Mouse (Mus musculus): Measurements from ENCODE around the gene Ncbp3. TPM values are rescaled to one million over a fixed set of nuclear protein-coding genes. Genes with fewer than 3 reads are reported as not detected.

Gene Ncbp3
- total and polyA plus RNA-seq, 3 experiments: 8.4 to 9.3 TPM; not detected in 1

- DNase-seq (ENCODE audit: low read depth, low spot score): no peak
- H3K27ac ChIP-seq (ENCODE audit: control insufficient read depth, low read depth, low read length): no peak overlapping the region
- H3K36me3 ChIP-seq (ENCODE audit: control insufficient read depth in 1 of 2, insufficient read depth in 2 of 2, low read length in 2 of 2): no peaks in the 10 kb centered on the region
- no peaks in the 10 kb centered on the region for H3K79me2 ChIP-seq (ENCODE audit: control insufficient read depth, insufficient read depth, low read length, poor library complexity)
- H3K27me3 ChIP-seq (ENCODE audit: control insufficient read depth in 1 of 2, insufficient read depth in 2 of 2, low read length in 2 of 2): no peaks in the 10 kb centered on the region
- no peak overlapping the region for H3K4me3 ChIP-seq (ENCODE audit: control insufficient read depth in 1 of 2, insufficient read depth in 1 of 2, low read depth in 2 of 2, low read length in 2 of 2)
- no peak overlapping the region for H3K9ac ChIP-seq (ENCODE audit: control insufficient read depth, low read depth, low read length, poor library complexity, severe bottlenecking)
- H3K9me3 ChIP-seq (replicated peaks; ENCODE audit: insufficient read depth, low read length): no peaks in the 10 kb centered on the region
- H3K4me1 ChIP-seq (ENCODE audit: control insufficient read depth in 1 of 2, insufficient read depth in 2 of 2, low read length in 2 of 2): no peaks in the 10 kb centered on the region
- TF ChIP-seq ZMIZ1 (IDR thresholded peaks at IDR 0.05; ENCODE audit: low read depth, low read length): no peak
- no peak for TF ChIP-seq RCOR1 (IDR thresholded peaks at IDR 0.05; ENCODE audit: low read depth, low read length)
- TF ChIP-seq USF2 (IDR thresholded peaks at IDR 0.05; ENCODE audit: borderline replicate concordance in 1 of 2, insufficient read depth in 1 of 2, low read depth in 1 of 2, low read length in 2 of 2): no peak
- TF ChIP-seq MAX (IDR thresholded peaks at IDR 0.05; ENCODE audit: low read length): no peak
- TF ChIP-seq EP300 (IDR thresholded peaks at IDR 0.05; ENCODE audit: low read depth in 1 of 2, low read length in 2 of 2): no peak
- no peak for TF ChIP-seq MAZ (IDR thresholded peaks at IDR 0.05; ENCODE audit: low read depth, low read length)
- TF ChIP-seq RAD21 (IDR thresholded peaks at IDR 0.05; ENCODE audit: low read depth, low read length): no peak
- TF ChIP-seq CHD2 (IDR thresholded peaks at IDR 0.05; ENCODE audit: low read length): no peak
- TF ChIP-seq USF1 (IDR thresholded peaks at IDR 0.05; ENCODE audit: low read depth, low read length): no peak
- no peak for TF ChIP-seq MYC (IDR thresholded peaks at IDR 0.05; ENCODE audit: low read depth, low read length)
- no peak for TF ChIP-seq E2F4 (IDR thresholded peaks at IDR 0.05; ENCODE audit: borderline replicate concordance, low read depth, low read length)
Measured at GRCm38 (mm10) chr11:73111414-73111813, 63.8 kb downstream of the Ncbp3 start.

GRCm38 (mm10) chr11:73126495-73126894 lies 78.9 kb downstream of the Ncbp3 start:
- Histone ChIP-seq H3K4me3 (ENCODE audit: control insufficient read depth in 1 of 2, insufficient read depth in 1 of 2, low read depth in 2 of 2, low read length in 2 of 2) (no peak overlapping the region), H3K27me3 (ENCODE audit: control insufficient read depth in 1 of 2, insufficient read depth in 2 of 2, low read length in 2 of 2) (no peaks in the 10 kb centered on the region), H3K36me3 (ENCODE audit: control insufficient read depth in 1 of 2, insufficient read depth in 2 of 2, low read length in 2 of 2) (peaks cover 0 to under 1% of the 10 kb centered on the region in 2 experiments; a peak in 1 of 4 replicates), H3K27ac (ENCODE audit: control insufficient read depth, low read depth, low read length) (no peak overlapping the region), H3K4me1 (ENCODE audit: control insufficient read depth in 1 of 2, insufficient read depth in 2 of 2, low read length in 2 of 2) (peaks cover 0 to 2% of the 10 kb centered on the region in 2 experiments; a peak in 1 of 4 replicates), H3K79me2 (ENCODE audit: control insufficient read depth, insufficient read depth, low read length, poor library complexity) (no peaks in the 10 kb centered on the region), H3K9me3 (replicated peaks; ENCODE audit: insufficient read depth, low read length) (no peaks in the 10 kb centered on the region), H3K9ac (ENCODE audit: control insufficient read depth, low read depth, low read length, poor library complexity, severe bottlenecking) (no peak overlapping the region)
- DNase-seq (ENCODE audit: low read depth, low spot score): no peak
- TF ChIP-seq ELF1 (IDR thresholded peaks at IDR 0.05; ENCODE audit: low read depth, low read length) (no peak), NELFE (IDR thresholded peaks at IDR 0.05; ENCODE audit: low read depth, low read length) (no peak), TCF12 (IDR thresholded peaks at IDR 0.05; ENCODE audit: low read depth, low read length) (no peak), USF2 (IDR thresholded peaks at IDR 0.05; ENCODE audit: borderline replicate concordance in 1 of 2, insufficient read depth in 1 of 2, low read depth in 1 of 2, low read length in 2 of 2) (no peak), MXI1 (IDR thresholded peaks at IDR 0.05; ENCODE audit: low read depth, low read length) (no peak), SMC3 (IDR thresholded peaks at IDR 0.05; ENCODE audit: low read depth, low read length) (no peak)

Data from MEL (cell line).